Mouse (Mus musculus) ES-E14 (cell line): ENCODE data around the gene Cbfa2t2. TPM values are rescaled to one million over a fixed set of nuclear protein-coding genes. Genes with fewer than 3 reads are reported as not detected.
A peak's percentile ranks its signal among the peaks of the same experiment; 100 is the strongest.

Experiments
- DNase-seq: peaks from one replicate; pipeline ENCODE4 v3.0.0-alpha.2; 2013; ENCODE audit warnings: low read depth, low spot score
- H3K27ac ChIP-seq: 2 replicates; pipeline ENCODE4 v1.5.1; 2012; ENCODE audit warnings: low read depth, mild to moderate bottlenecking, low read length, moderate library complexity, mixed read lengths; ENCODE audit not compliant: poor library complexity, insufficient read depth, severe bottlenecking
- H3K36me3 ChIP-seq: 2 replicates; pipeline ENCODE4 v1.6.1; 2012; ENCODE audit warnings: mild to moderate bottlenecking, low read length, moderate library complexity, mixed read lengths; ENCODE audit not compliant: control insufficient read depth, poor library complexity, insufficient read depth, severe bottlenecking
- H3K4me1 ChIP-seq, 2 experiments: fragments of 150-350 bp in 1 of 2; sonication (generic) in 1 of 2; 2 replicates each; pipeline ENCODE4 v1.6.1; 2012; ENCODE audit warnings: low read length in 2 of 2, mild to moderate bottlenecking in 1 of 2, mixed read lengths in 1 of 2; ENCODE audit not compliant: control insufficient read depth in 2 of 2, insufficient read depth in 2 of 2, poor library complexity in 1 of 2
- H3K4me3 ChIP-seq, 2 experiments: fragments of 150-350 bp in 1 of 2; sonication (generic) in 1 of 2; 2 replicates each; pipeline ENCODE4 v1.5.1; 2012; ENCODE audit warnings: low read length in 2 of 2, low read depth in 1 of 2, mild to moderate bottlenecking in 1 of 2, mixed read lengths in 1 of 2; ENCODE audit not compliant: insufficient read depth in 1 of 2, poor library complexity in 1 of 2, severe bottlenecking in 1 of 2
- H3K9ac ChIP-seq: 2 replicates; pipeline ENCODE4 v1.6.1; 2012; ENCODE audit warnings: low read depth, mild to moderate bottlenecking, low read length, mixed read lengths; ENCODE audit not compliant: poor library complexity, insufficient read depth, severe bottlenecking
- H3K9me3 ChIP-seq: fragments of 150-350 bp; sonication (generic); 2 replicates; pipeline ENCODE4 v1.6.1; 2012; ENCODE audit warnings: low read depth, mild to moderate bottlenecking, low read length; ENCODE audit not compliant: control insufficient read depth, insufficient read depth
- CHD2 ChIP-seq: IDR thresholded peaks from 2 replicates; pipeline ENCODE4 v1.6.1; 2014; ENCODE audit warnings: mild to moderate bottlenecking, low read depth, low read length, inconsistent platforms
- HCFC1 ChIP-seq: IDR thresholded peaks from 2 replicates; pipeline ENCODE4 v1.6.1; 2012; ENCODE audit warnings: low read length, inconsistent platforms, borderline replicate concordance; ENCODE audit not compliant: insufficient read depth
- MAFK ChIP-seq: IDR thresholded peaks from 2 replicates; pipeline ENCODE4 v1.6.1; 2014; ENCODE audit warnings: mild to moderate bottlenecking, low read depth, low read length, inconsistent platforms; ENCODE audit not compliant: insufficient read depth
- ZC3H11A ChIP-seq: IDR thresholded peaks from 2 replicates; pipeline ENCODE4 v1.6.1; 2012; ENCODE audit warnings: low read depth, mild to moderate bottlenecking, inconsistent platforms, low read length, borderline replicate concordance
- ZNF384 ChIP-seq: IDR thresholded peaks from 2 replicates; pipeline ENCODE4 v1.6.1; 2012; ENCODE audit warnings: low read depth, low read length, inconsistent platforms
- in situ Hi-C, 2 experiments: fragments of 600-800 bp; cut with MboI; formaldehyde crosslinking; loops; one replicate each; pipeline ENCODE4 v1.15.1; 2025; ENCODE audit warnings: low sequenced_read_pairs in 2 of 2, inconsistent platforms in 1 of 2; ENCODE audit not compliant: unreplicated experiment in 2 of 2
- total RNA-seq: library from RNA; depleted of rRNA; stranded (reverse); fragments of 300-350 nt; gene quantifications from 2 replicates; pipeline ENCODE4 v1.2.3, GENCODE M21; 2012; rRNA removed

The Cbfa2t2 gene
- total RNA-seq, result 37.6 and 56.4 TPM in 2 replicates

DNA sequence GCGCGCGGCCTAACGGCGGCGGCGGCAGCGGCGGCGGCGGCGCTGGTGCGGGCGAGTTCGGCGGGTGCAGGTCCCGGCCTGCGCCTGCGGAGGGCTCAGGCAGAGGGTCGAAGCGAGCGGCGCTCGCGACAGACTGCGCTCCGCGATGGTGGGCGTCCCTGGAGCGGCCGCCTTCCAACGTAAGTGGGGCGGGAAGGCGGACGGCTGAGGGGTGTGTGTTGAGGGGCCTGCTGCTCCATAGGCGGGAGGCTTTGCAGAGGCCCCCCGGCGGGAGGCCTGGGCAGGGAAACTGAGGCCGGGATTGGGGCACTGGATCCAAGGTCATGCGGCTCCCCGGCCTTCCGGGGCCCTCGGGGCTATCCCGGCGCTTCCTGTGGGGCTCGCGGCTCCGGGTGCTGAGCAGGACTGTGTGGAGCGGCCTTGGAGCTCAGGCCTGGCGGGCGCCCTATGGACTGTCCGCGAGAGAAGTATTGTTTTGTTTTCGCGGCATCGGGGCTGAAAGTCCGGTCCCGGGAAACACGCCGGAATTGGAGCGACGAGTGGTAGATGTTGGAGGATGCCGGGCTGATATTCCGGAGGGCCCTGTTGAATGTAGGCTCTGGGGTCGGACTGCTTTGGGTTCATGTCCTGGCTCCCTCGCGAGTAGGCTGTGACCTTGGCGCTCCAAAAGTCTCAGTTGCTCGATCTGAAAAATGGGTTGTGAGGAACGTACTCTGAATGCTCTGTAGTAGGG is at the start of gene Cbfa2t2:
Cbfa2t2 (plus strand) TSS at position 24 of the 733 bp plus-strand sequence.
- in situ Hi-C loops, result no loop called here
- H3K4me1 ChIP-seq, result peaks cover 4 to 9% of the 10 kb centered on the region in 2 experiments
- H3K36me3 ChIP-seq, result no peaks in the 10 kb centered on the region
- H3K9me3 ChIP-seq, result no peaks in the 10 kb centered on the region
- H3K4me3 ChIP-seq, result peak within 1 kb of the TSS; percentile 99
- TF ChIP-seq ZNF384, result no peak
- TF ChIP-seq ZC3H11A, result no peak
- TF ChIP-seq CHD2, result no peak
- TF ChIP-seq HCFC1, result no peak
- no peak for TF ChIP-seq MAFK
- H3K27ac ChIP-seq, result peak within 1 kb of the TSS; percentile 89
- peak within 1 kb of the TSS; percentile 97 for H3K9ac ChIP-seq
- DNase-seq, result no peak

DNA sequence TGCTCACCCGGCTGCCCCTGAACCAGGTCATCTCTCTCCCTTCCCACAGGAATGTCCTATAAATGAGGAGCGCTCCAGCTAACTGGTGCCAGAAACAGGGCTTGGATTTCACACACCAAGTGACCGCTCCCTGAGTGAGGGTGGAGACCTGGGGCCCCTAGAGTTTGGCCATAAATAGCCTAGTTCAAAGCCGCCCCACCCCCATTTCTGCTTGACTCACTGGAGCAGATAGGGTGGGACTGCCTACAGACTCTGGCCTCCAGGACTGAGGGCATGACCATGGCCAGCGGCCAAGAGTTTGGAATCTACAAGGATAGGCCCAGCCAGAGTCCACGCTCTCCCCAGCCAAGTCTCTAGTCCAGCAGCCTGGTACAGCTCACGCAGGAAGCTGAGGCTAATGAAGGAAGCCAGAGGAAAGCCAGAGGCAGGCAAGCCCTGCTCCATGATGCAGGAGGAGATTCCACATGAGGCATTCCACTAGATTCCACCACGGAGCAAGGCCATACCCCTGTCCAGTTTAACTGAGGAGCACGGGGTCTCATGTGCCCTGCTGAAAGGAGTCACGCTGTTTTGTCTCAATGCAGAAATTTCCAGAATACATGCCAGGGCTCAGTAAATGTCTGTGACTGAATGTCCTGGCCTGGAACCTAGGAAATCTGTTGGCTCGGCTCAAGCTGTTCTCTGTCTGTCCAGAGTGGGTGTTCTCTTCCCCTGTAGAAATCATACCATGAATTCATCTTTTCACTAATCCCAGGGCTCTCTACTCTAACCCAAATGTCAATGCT is 45.9 kb upstream of the Cbfa2t2 start:
- in situ Hi-C loops, result no loop called here
- DNase-seq, result no peak
- Histone ChIP-seq H3K9ac (no peak overlapping the region), H3K4me1 (peaks cover 2 to 7% of the 10 kb centered on the region in 2 experiments; a peak in 3 of 4 replicates), H3K36me3 (0 out of 2 replicates have a peak, but pooled peaks cover 2% of the 10 kb centered on the region), H3K27ac (no peak overlapping the region), H3K9me3 (no peaks in the 10 kb centered on the region), H3K4me3 (no peak overlapping the region)
- TF ChIP-seq MAFK (no peak), ZNF384 (no peak), CHD2 (no peak), HCFC1 (no peak), ZC3H11A (no peak)

DNA sequence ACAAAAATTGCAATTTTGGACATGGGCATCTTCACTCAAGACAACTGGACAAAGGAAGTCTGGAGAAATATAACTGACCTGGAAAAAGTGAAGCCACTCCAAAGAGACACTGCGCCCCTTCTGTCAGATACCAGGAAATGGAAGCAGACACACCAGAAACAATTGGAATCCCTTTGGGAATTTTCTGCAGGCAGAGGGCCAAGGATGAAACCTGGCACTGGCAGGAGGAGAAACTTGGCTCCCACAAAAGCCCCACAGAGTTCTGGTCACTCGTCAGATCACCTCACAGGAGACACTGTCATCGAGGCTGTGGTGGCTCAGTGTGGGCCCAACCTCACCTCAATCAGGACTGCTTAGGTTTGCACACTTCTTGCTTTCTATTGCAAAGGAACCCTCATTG is 41.7 kb upstream of the Cbfa2t2 start:
- no peak for DNase-seq
- no peak overlapping the region for H3K4me3 ChIP-seq
- H3K9me3 ChIP-seq, result no peaks in the 10 kb centered on the region
- H3K4me1 ChIP-seq, result peaks cover 1 to 7% of the 10 kb centered on the region in 2 experiments; a peak in 3 of 4 replicates
- TF ChIP-seq ZC3H11A, result no peak
- TF ChIP-seq CHD2, result no peak
- no peak for TF ChIP-seq MAFK
- TF ChIP-seq ZNF384, result no peak
- 0 out of 2 replicates have a peak, but pooled peaks cover 2% of the 10 kb centered on the region for H3K36me3 ChIP-seq
- H3K9ac ChIP-seq, result no peak overlapping the region
- in situ Hi-C loops, result no loop called here
- no peak overlapping the region for H3K27ac ChIP-seq

GRCm38 (mm10) chr2:154396529-154396928 is 39.8 kb upstream of the Cbfa2t2 start:
- in situ Hi-C loops, result no loop called here
- Histone ChIP-seq H3K9me3 (no peaks in the 10 kb centered on the region), H3K9ac (no peak overlapping the region), H3K27ac (no peak overlapping the region), H3K4me3 (no peak overlapping the region), H3K36me3 (0 out of 2 replicates have a peak, but pooled peaks cover 2% of the 10 kb centered on the region), H3K4me1 (no peaks in the 10 kb centered on the region)
- TF ChIP-seq ZC3H11A, result no peak
- TF ChIP-seq CHD2, result no peak
- no peak for TF ChIP-seq MAFK
- TF ChIP-seq HCFC1, result no peak
- no peak for TF ChIP-seq ZNF384
- DNase-seq, result no peak
